Mouse (Mus musculus): Measurements from ENCODE around the gene Naaladl2. TPM values are rescaled to one million over a fixed set of nuclear protein-coding genes. Genes with fewer than 3 reads are reported as not detected.
"Not testable (repeated sequence)": the region's sequence is repeated elsewhere in the genome, so short reads cannot be mapped to it uniquely, and the experiment has no call there.

The Naaladl2 gene
- polyA plus RNA-seq, 1 experiment from 2014 or later, result 3.3 TPM

- no peaks in the 10 kb centered on the region for H3K27me3 ChIP-seq (replicated peaks; ENCODE audit: control insufficient read depth, insufficient read depth, low read length)
- H3K9me3 ChIP-seq (ENCODE audit: control insufficient read depth, low read length), result no peaks in the 10 kb centered on the region
- DNase-seq (ENCODE audit: low spot score), result no peak
- H3K4me2 ChIP-seq (ENCODE audit: low read depth, low read length), result no peak overlapping the region
- no peak for ATAC-seq (ENCODE audit: low read depth)
- 81% methylated on average over 1 of the region's 1 CpGs for WGBS
- H3K4me3 ChIP-seq (ENCODE audit: low read depth, low read length), result no peak overlapping the region
- H3K27ac ChIP-seq (replicated peaks; ENCODE audit: low read depth, low read length), result no peak overlapping the region
- no peaks in the 10 kb centered on the region for H3K36me3 ChIP-seq (ENCODE audit: control insufficient read depth, insufficient read depth, low read length)
- H3K9ac ChIP-seq (ENCODE audit: low read depth, low read length), result no peak overlapping the region
- no peaks in the 10 kb centered on the region for H3K4me1 ChIP-seq (ENCODE audit: control insufficient read depth, insufficient read depth, low read length)
Measured at GRCm38 (mm10) chr3:25010751-25011150, 133.3 kb downstream of the Naaladl2 start.

GRCm38 (mm10) chr3:25006802-25007201, 137.3 kb downstream of the Naaladl2 start:
- not testable (repeated sequence) for H3K9me3 ChIP-seq (ENCODE audit: control insufficient read depth, low read length); DNase-seq (ENCODE audit: low spot score); H3K36me3 ChIP-seq (ENCODE audit: control insufficient read depth, insufficient read depth, low read length); H3K4me1 ChIP-seq (ENCODE audit: control insufficient read depth, insufficient read depth, low read length); H3K27me3 ChIP-seq (replicated peaks; ENCODE audit: control insufficient read depth, insufficient read depth, low read length); ATAC-seq (ENCODE audit: low read depth); H3K4me2 ChIP-seq (ENCODE audit: low read depth, low read length); H3K4me3 ChIP-seq (ENCODE audit: low read depth, low read length); H3K27ac ChIP-seq (replicated peaks; ENCODE audit: low read depth, low read length); H3K9ac ChIP-seq (ENCODE audit: low read depth, low read length)
- 48% methylated on average over 2 of the region's 2 CpGs for WGBS

- no peaks in the 10 kb centered on the region for H3K9me3 ChIP-seq (ENCODE audit: control insufficient read depth, low read length)
- WGBS, result 63% methylated on average over 2 of the region's 2 CpGs
- DNase-seq (ENCODE audit: low spot score), result no peak
- H3K4me1 ChIP-seq (ENCODE audit: control insufficient read depth, insufficient read depth, low read length), result no peaks in the 10 kb centered on the region
- H3K36me3 ChIP-seq (ENCODE audit: control insufficient read depth, insufficient read depth, low read length), result no peaks in the 10 kb centered on the region
- H3K9ac ChIP-seq (ENCODE audit: low read depth, low read length), result no peak overlapping the region
- H3K4me2 ChIP-seq (ENCODE audit: low read depth, low read length), result no peak overlapping the region
- H3K27ac ChIP-seq (replicated peaks; ENCODE audit: low read depth, low read length), result no peak overlapping the region
- no peak overlapping the region for H3K4me3 ChIP-seq (ENCODE audit: low read depth, low read length)
- no peaks in the 10 kb centered on the region for H3K27me3 ChIP-seq (replicated peaks; ENCODE audit: control insufficient read depth, insufficient read depth, low read length)
- ATAC-seq (ENCODE audit: low read depth), result no peak
Measured at GRCm38 (mm10) chr3:24992577-24992976, 151.5 kb downstream of the Naaladl2 start.

GRCm38 (mm10) chr3:24992078-24992477, 152.0 kb downstream of the Naaladl2 start:
- no peak overlapping the region for H3K27ac ChIP-seq (replicated peaks; ENCODE audit: low read depth, low read length)
- H3K27me3 ChIP-seq (replicated peaks; ENCODE audit: control insufficient read depth, insufficient read depth, low read length), result no peaks in the 10 kb centered on the region
- no peak overlapping the region for H3K9ac ChIP-seq (ENCODE audit: low read depth, low read length)
- no peak overlapping the region for H3K4me2 ChIP-seq (ENCODE audit: low read depth, low read length)
- 84% methylated on average over 3 of the region's 3 CpGs for WGBS
- no peaks in the 10 kb centered on the region for H3K9me3 ChIP-seq (ENCODE audit: control insufficient read depth, low read length)
- ATAC-seq (ENCODE audit: low read depth) (no peak), DNase-seq (ENCODE audit: low spot score) (no peak)
- H3K4me3 ChIP-seq (ENCODE audit: low read depth, low read length), result no peak overlapping the region
- H3K36me3 ChIP-seq (ENCODE audit: control insufficient read depth, insufficient read depth, low read length), result no peaks in the 10 kb centered on the region
- no peaks in the 10 kb centered on the region for H3K4me1 ChIP-seq (ENCODE audit: control insufficient read depth, insufficient read depth, low read length)

GRCm38 (mm10) chr3:24982111-24982510, 161.9 kb downstream of the Naaladl2 start:
- H3K4me1 ChIP-seq (ENCODE audit: control insufficient read depth, insufficient read depth, low read length), result no peaks in the 10 kb centered on the region
- DNase-seq (ENCODE audit: low spot score) (peak; percentile 1), ATAC-seq (ENCODE audit: low read depth) (no peak)
- H3K27me3 ChIP-seq (replicated peaks; ENCODE audit: control insufficient read depth, insufficient read depth, low read length), result no peaks in the 10 kb centered on the region
- no peak overlapping the region for H3K9ac ChIP-seq (ENCODE audit: low read depth, low read length)
- H3K9me3 ChIP-seq (ENCODE audit: control insufficient read depth, low read length), result no peaks in the 10 kb centered on the region
- 57% methylated on average over 4 of the region's 4 CpGs for WGBS
- H3K4me3 ChIP-seq (ENCODE audit: low read depth, low read length), result no peak overlapping the region
- no peak overlapping the region for H3K4me2 ChIP-seq (ENCODE audit: low read depth, low read length)
- H3K36me3 ChIP-seq (ENCODE audit: control insufficient read depth, insufficient read depth, low read length), result no peaks in the 10 kb centered on the region
- no peak overlapping the region for H3K27ac ChIP-seq (replicated peaks; ENCODE audit: low read depth, low read length)

- H3K4me2 ChIP-seq (ENCODE audit: low read depth, low read length), result no peak overlapping the region
- H3K4me1 ChIP-seq (ENCODE audit: control insufficient read depth, insufficient read depth, low read length), result no peaks in the 10 kb centered on the region
- no peaks in the 10 kb centered on the region for H3K9me3 ChIP-seq (ENCODE audit: control insufficient read depth, low read length)
- H3K36me3 ChIP-seq (ENCODE audit: control insufficient read depth, insufficient read depth, low read length), result no peaks in the 10 kb centered on the region
- WGBS, result 88% methylated on average over 2 of the region's 2 CpGs
- DNase-seq (ENCODE audit: low spot score), result no peak
- ATAC-seq (ENCODE audit: low read depth), result no peak
- no peaks in the 10 kb centered on the region for H3K27me3 ChIP-seq (replicated peaks; ENCODE audit: control insufficient read depth, insufficient read depth, low read length)
- H3K9ac ChIP-seq (ENCODE audit: low read depth, low read length), result no peak overlapping the region
- H3K4me3 ChIP-seq (ENCODE audit: low read depth, low read length), result no peak overlapping the region
- no peak overlapping the region for H3K27ac ChIP-seq (replicated peaks; ENCODE audit: low read depth, low read length)
Measured at GRCm38 (mm10) chr3:24942170-24942569, 201.9 kb downstream of the Naaladl2 start.

GRCm38 (mm10) chr3:24938507-24939182, 205.4 kb downstream of the Naaladl2 start:
- ATAC-seq (ENCODE audit: low read depth) (no peak), DNase-seq (ENCODE audit: low spot score) (no peak)
- Histone ChIP-seq H3K9ac (ENCODE audit: low read depth, low read length) (no peak overlapping the region), H3K4me3 (ENCODE audit: low read depth, low read length) (no peak overlapping the region), H3K9me3 (ENCODE audit: control insufficient read depth, low read length) (no peaks in the 10 kb centered on the region), H3K4me1 (ENCODE audit: control insufficient read depth, insufficient read depth, low read length) (no peaks in the 10 kb centered on the region), H3K36me3 (ENCODE audit: control insufficient read depth, insufficient read depth, low read length) (no peaks in the 10 kb centered on the region), H3K4me2 (ENCODE audit: low read depth, low read length) (no peak overlapping the region), H3K27ac (replicated peaks; ENCODE audit: low read depth, low read length) (no peak overlapping the region), H3K27me3 (replicated peaks; ENCODE audit: control insufficient read depth, insufficient read depth, low read length) (no peaks in the 10 kb centered on the region)
- WGBS, result 79% methylated on average over 5 of the region's 5 CpGs

- DNase-seq (ENCODE audit: low spot score), result peak; percentile 4
- H3K36me3 ChIP-seq (ENCODE audit: control insufficient read depth, insufficient read depth, low read length), result no peaks in the 10 kb centered on the region
- no peak overlapping the region for H3K9ac ChIP-seq (ENCODE audit: low read depth, low read length)
- H3K9me3 ChIP-seq (ENCODE audit: control insufficient read depth, low read length), result no peaks in the 10 kb centered on the region
- H3K27me3 ChIP-seq (replicated peaks; ENCODE audit: control insufficient read depth, insufficient read depth, low read length), result no peaks in the 10 kb centered on the region
- H3K4me3 ChIP-seq (ENCODE audit: low read depth, low read length), result no peak overlapping the region
- WGBS, result 35% methylated on average over 2 of the region's 2 CpGs
- H3K27ac ChIP-seq (replicated peaks; ENCODE audit: low read depth, low read length), result no peak overlapping the region
- H3K4me1 ChIP-seq (ENCODE audit: control insufficient read depth, insufficient read depth, low read length), result no peaks in the 10 kb centered on the region
- ATAC-seq (ENCODE audit: low read depth), result no peak
- H3K4me2 ChIP-seq (ENCODE audit: low read depth, low read length), result no peak overlapping the region
Measured at GRCm38 (mm10) chr3:24921811-24922210, 222.2 kb downstream of the Naaladl2 start.

GRCm38 (mm10) chr3:24921401-24921800, 222.7 kb downstream of the Naaladl2 start:
- ATAC-seq (ENCODE audit: low read depth) (no peak), DNase-seq (ENCODE audit: low spot score) (no peak)
- Histone ChIP-seq H3K27ac (replicated peaks; ENCODE audit: low read depth, low read length) (no peak overlapping the region), H3K4me3 (ENCODE audit: low read depth, low read length) (no peak overlapping the region), H3K9me3 (ENCODE audit: control insufficient read depth, low read length) (no peaks in the 10 kb centered on the region), H3K9ac (ENCODE audit: low read depth, low read length) (no peak overlapping the region), H3K4me2 (ENCODE audit: low read depth, low read length) (no peak overlapping the region), H3K27me3 (replicated peaks; ENCODE audit: control insufficient read depth, insufficient read depth, low read length) (no peaks in the 10 kb centered on the region), H3K4me1 (ENCODE audit: control insufficient read depth, insufficient read depth, low read length) (no peaks in the 10 kb centered on the region), H3K36me3 (ENCODE audit: control insufficient read depth, insufficient read depth, low read length) (no peaks in the 10 kb centered on the region)
- WGBS, result 38% methylated on average over 6 of the region's 6 CpGs

Data from embryonic facial prominence, embryonic 14.5 days (tissue).